Mouse (Mus musculus) heart, adult 2 months (tissue): ENCODE results near the gene Rgs3. TPM values are rescaled to one million over a fixed set of nuclear protein-coding genes. Genes with fewer than 3 reads are reported as not detected.

Experiments
- DNase-seq, 2 experiments: peaks; one replicate each; pipeline ENCODE4 v3.0.0; 2021
- H3K27ac ChIP-seq: fragments of 200-600 bp; 2 replicates; pipeline ENCODE4 v1.8.1; 2022
- H3K27me3 ChIP-seq: fragments of 200-500 bp; 2 replicates; pipeline ENCODE4 v1.6.1; 2012; ENCODE audit warnings: mild to moderate bottlenecking, low read length, inconsistent platforms, mixed read lengths; ENCODE audit not compliant: control insufficient read depth, insufficient read depth
- H3K36me3 ChIP-seq: fragments of 200-500 bp; 2 replicates; pipeline ENCODE4 v1.6.1; 2012; ENCODE audit warnings: low read length, inconsistent platforms; ENCODE audit not compliant: control insufficient read depth, insufficient read depth
- H3K4me1 ChIP-seq: fragments of 200-500 bp; 2 replicates; pipeline ENCODE4 v1.6.1; 2011; ENCODE audit warnings: low read length; ENCODE audit not compliant: control insufficient read depth, insufficient read depth
- H3K4me3 ChIP-seq: fragments of 200-600 bp; 2 replicates; pipeline ENCODE4 v1.8.1; 2022
- H3K79me2 ChIP-seq: fragments of 200-500 bp; replicated peaks from 2 replicates; pipeline ENCODE4 v1.6.1; 2012; ENCODE audit warnings: mild to moderate bottlenecking, inconsistent platforms, low read length, moderate library complexity, mixed read lengths; ENCODE audit not compliant: control insufficient read depth, insufficient read depth
- H3K9ac ChIP-seq: fragments of 200-500 bp; 2 replicates; pipeline ENCODE4 v1.6.1; 2012; ENCODE audit warnings: low read depth, mild to moderate bottlenecking, control low read depth, inconsistent platforms, low read length, mixed read lengths
- CTCF ChIP-seq: fragments of 200-600 bp; IDR thresholded peaks from 2 replicates; pipeline ENCODE4 v1.8.1; 2022; ENCODE audit warnings: antibody characterized with exemption, mild to moderate bottlenecking, moderate library complexity
- EP300 ChIP-seq: fragments of 200-500 bp; IDR thresholded peaks from 2 replicates; pipeline ENCODE4 v1.6.1; 2011; ENCODE audit warnings: low read depth, low read length, control low read depth; ENCODE audit not compliant: insufficient read depth
- POLR2A ChIP-seq: fragments of 200-500 bp; IDR thresholded peaks from 2 replicates; pipeline ENCODE4 v1.6.1; 2011; ENCODE audit warnings: mild to moderate bottlenecking, low read depth, low read length, control low read depth; ENCODE audit not compliant: insufficient read depth
- WGBS: fragments of 180-500 bp; shearing (Covaris S2); methylation state at CpG from one replicate; pipeline ENCODE4 v1.1.7; 2018; 5-methylcytosine and 5-hydroxymethylcytosine counted together
- intact Hi-C: fragments of 180-260 bp; cut with DNase I; formaldehyde crosslinking; loops from one replicate; pipeline ENCODE4 v1.15.1; 2025
- polyA plus RNA-seq: library from polyadenylated mRNA; depleted of rRNA; stranded (reverse); fragments of >200 nt; gene quantifications from 2 replicates; pipeline ENCODE4 v1.2.3, GENCODE M21; 2012
- total RNA-seq, 2 experiments: library from RNA; stranded (reverse); gene quantifications; 2 replicates each; pipeline ENCODE4 v1.2.3; 2021

Rgs3 gene
- total and polyA plus RNA-seq, 3 experiments: 23.5 to 48.1 (median 33.7) TPM

GRCm38 (mm10) chr4:62720861-62721260 lies 161.2 kb downstream of the Rgs3 start:
- Histone ChIP-seq H3K27me3 (no peaks in the 10 kb centered on the region), H3K27ac (no peak overlapping the region), H3K4me1 (peaks cover 12% of the 10 kb centered on the region), H3K4me3 (no peak overlapping the region), H3K9ac (no peak overlapping the region), H3K36me3 (no peaks in the 10 kb centered on the region; the same call in 1 of the 2 replicates), H3K79me2 (no peaks in the 10 kb centered on the region)
- TF ChIP-seq EP300 (no peak), CTCF (no peak), POLR2A (no peak)
- intact Hi-C loops: no loop called here
- peak in 1 of 2 experiments; percentile 7 for DNase-seq

DNA sequence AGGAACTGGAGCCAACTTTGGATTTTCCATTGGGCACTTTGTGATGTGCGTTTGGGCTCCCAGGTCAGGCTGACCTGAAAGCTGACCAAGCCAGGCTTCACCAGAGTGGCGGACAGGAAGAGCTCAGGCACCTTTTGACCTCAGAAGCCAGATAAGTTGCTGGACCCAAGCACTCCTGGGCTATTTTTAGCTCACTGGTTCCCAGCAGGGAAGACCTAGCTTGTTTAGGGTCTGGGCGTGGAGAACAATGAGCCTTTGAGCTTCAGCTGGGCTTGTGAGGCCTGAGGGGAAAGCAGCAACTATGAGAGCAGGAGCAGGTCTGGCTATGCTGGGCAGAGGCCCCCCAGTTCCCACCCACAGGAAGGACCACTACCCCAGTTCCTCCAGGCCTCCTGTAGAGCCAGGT lies 162.4 kb downstream of the Rgs3 start:
- H3K9ac ChIP-seq: peak overlapping the region; percentile 26; the same call in 1 of the 2 replicates
- no peaks in the 10 kb centered on the region; the same call in 1 of the 2 replicates for H3K36me3 ChIP-seq
- DNase-seq: peak; percentile 34 to 53
- peaks cover 12% of the 10 kb centered on the region for H3K4me1 ChIP-seq
- H3K79me2 ChIP-seq: no peaks in the 10 kb centered on the region
- no peaks in the 10 kb centered on the region for H3K27me3 ChIP-seq
- peak overlapping the region; percentile 66 for H3K27ac ChIP-seq
- intact Hi-C loops: no loop called here
- TF ChIP-seq EP300: no peak
- no peak for TF ChIP-seq POLR2A
- no peak for TF ChIP-seq CTCF
- 25% methylated on average over 3 of the region's 3 CpGs for WGBS
- no peak overlapping the region for H3K4me3 ChIP-seq

DNA sequence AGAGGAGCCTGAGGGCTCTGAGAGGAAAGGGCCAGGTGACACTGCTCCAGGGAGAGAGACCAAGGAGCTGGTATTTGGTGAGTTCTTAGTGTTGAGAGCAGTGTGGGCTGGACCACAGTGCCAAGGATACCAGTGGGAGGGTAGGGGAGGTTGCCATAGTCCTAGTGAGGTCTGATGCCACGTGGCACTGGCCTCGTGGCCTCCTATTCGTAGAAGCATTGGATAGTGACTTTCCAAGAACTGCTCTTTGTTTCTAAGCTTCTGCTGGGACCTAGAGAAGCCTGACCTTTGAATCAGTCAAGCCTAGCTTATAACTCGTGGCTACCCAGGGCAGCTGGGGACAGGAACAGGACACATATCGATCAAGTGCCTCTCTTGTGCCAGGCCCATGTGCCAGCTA lies 164.1 kb downstream of the Rgs3 start:
- DNase-seq: peak in 1 of 2 experiments; percentile 15
- Histone ChIP-seq H3K36me3 (no peaks in the 10 kb centered on the region; the same call in 1 of the 2 replicates), H3K79me2 (no peaks in the 10 kb centered on the region), H3K9ac (no peak overlapping the region), H3K27me3 (no peaks in the 10 kb centered on the region), H3K4me1 (peaks cover 15% of the 10 kb centered on the region), H3K27ac (no peak overlapping the region), H3K4me3 (no peak overlapping the region)
- TF ChIP-seq CTCF (no peak), POLR2A (no peak), EP300 (no peak)
- intact Hi-C loops: no loop called here
- WGBS: 70% methylated on average over 5 of the region's 5 CpGs

DNA sequence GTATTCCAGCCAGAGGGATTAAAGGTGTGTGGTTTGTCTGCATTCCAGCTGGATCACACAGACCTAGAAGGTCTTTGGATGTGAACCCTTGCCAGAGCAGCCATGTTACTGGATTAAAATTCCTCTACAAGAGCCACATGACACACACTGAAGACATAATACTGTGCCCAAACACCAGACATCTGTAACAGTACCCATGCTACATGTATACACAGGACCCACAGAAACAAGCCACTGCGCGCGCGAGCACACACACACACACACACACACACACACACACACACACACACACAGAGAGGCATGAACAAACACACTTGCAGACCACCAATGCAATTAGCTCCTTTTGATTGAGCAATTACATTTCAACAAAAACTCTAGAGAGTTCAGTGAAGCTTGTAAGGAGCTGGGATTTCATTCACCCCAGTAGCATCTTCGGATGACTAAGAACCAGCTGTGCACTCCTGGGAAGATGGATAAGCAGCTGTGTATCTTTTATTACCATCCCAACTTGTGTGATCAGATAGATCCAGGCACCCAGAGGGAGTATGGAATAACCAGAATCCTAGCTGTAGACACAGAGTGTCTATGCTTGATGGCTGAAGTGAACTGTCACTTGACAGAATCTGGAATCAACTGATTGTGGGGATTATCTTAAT lies 166.8 kb downstream of the Rgs3 start:
- Histone ChIP-seq H3K4me1 (peaks cover 23% of the 10 kb centered on the region), H3K27me3 (no peaks in the 10 kb centered on the region), H3K27ac (no peak overlapping the region), H3K79me2 (no peaks in the 10 kb centered on the region), H3K36me3 (no peaks in the 10 kb centered on the region; the same call in 1 of the 2 replicates), H3K9ac (no peak overlapping the region), H3K4me3 (no peak overlapping the region)
- DNase-seq: no peak
- intact Hi-C loops: loop anchor here (5.0 kb wide), 1 partner anchor 36 kb away; no protein-coding TSS in a partner anchor
- WGBS: over 99% methylated on average over 5 of the region's 5 CpGs
- TF ChIP-seq CTCF (no peak), EP300 (no peak), POLR2A (no peak)

DNA sequence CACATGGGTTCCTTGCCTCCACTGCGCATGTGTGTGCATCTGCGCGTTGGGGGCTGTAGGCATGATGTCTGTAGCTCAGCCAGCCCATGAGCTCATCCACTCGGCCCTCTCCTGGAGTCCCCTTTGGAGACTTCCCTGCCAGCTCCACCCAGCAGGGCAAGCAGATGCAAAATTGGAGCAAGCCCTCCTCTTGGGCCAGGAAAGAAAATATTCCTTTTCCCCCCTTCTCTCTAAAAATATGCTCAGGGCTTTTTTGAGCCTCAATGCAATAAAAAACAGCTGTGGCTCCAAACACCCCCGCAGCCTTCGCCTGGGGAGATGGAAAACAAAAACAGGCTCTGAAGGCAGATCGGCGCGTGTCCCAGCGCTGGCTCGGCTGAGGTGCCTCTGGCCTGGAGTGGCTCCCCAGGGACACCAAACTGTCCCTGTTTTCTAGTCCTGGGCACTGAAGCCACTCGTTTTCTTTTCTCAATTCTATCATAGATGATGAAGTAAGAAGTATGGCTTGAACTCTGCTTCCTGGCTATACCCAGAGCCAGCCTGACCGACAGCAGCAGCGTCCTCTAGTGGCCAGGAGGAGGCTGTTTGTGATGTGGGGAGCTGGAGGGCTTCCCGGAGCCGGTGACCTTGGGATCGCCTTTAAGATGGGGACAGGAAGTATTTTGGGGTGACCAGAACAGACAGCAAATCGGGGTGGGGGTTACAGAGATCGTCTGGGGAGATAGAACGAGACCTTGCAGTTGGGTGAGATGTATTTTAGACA lies 168.1 kb downstream of the Rgs3 start:
- peak; percentile 79 to 87 for DNase-seq
- Histone ChIP-seq H3K9ac (no peak overlapping the region), H3K27me3 (no peaks in the 10 kb centered on the region), H3K4me1 (peaks cover 25% of the 10 kb centered on the region), H3K79me2 (no peaks in the 10 kb centered on the region), H3K27ac (peak overlapping the region; percentile 27), H3K4me3 (no peak overlapping the region), H3K36me3 (peaks cover 5% of the 10 kb centered on the region)
- intact Hi-C loops: loop anchor here (2.0 to 5.0 kb wide), 2 partner anchors 29 to 35 kb away; no protein-coding TSS in a partner anchor
- 53% methylated on average over 20 of the region's 20 CpGs for WGBS
- peak; percentile 62 for TF ChIP-seq CTCF
- no peak for TF ChIP-seq POLR2A
- TF ChIP-seq EP300: peak; percentile 67; the same call in 1 of the 2 replicates

DNA sequence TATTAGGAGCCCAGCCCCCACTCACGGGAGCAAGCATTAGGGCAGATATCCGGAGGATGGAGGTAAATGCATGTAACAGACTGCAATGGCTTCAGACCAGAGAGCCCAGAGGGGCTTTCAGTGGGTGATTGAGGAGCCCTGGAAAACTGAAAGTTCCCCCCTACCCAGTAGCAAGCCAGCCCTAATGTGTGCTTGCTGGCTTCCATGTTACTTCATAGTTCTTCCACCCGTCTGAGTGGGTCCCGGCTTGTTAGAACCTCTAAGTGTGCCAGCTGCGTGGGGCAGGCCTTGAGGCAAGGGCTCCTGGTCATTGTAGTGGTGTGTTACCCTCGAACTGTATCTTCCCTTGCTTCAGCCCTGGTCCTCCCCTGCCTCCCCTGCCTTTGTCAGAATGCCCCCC lies 168.8 kb downstream of the Rgs3 start:
- H3K27me3 ChIP-seq: no peaks in the 10 kb centered on the region
- H3K4me3 ChIP-seq: no peak overlapping the region
- H3K9ac ChIP-seq: no peak overlapping the region
- intact Hi-C loops: loop anchor here (2.0 to 5.0 kb wide), 2 partner anchors 30 to 34 kb away; no protein-coding TSS in a partner anchor
- H3K27ac ChIP-seq: peak overlapping the region; percentile 27
- peaks cover 27% of the 10 kb centered on the region for H3K4me1 ChIP-seq
- no peaks in the 10 kb centered on the region for H3K79me2 ChIP-seq
- DNase-seq: no peak
- 81% methylated on average over 6 of the region's 6 CpGs for WGBS
- peaks cover 7% of the 10 kb centered on the region for H3K36me3 ChIP-seq
- TF ChIP-seq CTCF: no peak
- no peak for TF ChIP-seq EP300
- TF ChIP-seq POLR2A: no peak
